Mouse (Mus musculus): ENCODE data around the gene Tatdn2.

DNA sequence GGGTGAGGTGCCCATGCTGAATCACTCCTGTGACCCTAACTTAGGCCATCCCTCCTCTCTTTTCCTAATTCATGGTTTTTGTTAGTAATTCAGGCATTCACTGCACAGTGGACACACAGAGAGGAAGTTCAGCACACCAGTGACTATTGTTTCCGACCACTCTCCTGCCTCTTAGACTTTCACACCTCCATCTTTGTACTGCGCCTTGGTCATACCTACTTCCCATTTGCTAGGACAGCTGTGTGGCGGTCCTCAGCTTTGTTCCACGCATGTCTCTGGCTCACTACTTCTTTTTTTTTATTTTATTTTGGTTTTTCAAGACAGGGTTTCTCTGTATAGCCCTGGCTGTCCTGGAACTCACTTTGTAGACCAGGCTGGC lies 5.8 kb upstream of the Tatdn2 start:
- TF ChIP-seq CTCF (IDR thresholded peaks at IDR 0.05; ENCODE audit: low read depth, low read length) (no peak), GATA1 (IDR thresholded peaks at IDR 0.05; ENCODE audit: borderline replicate concordance, low read length) (no peak), TAL1 (conservative IDR thresholded peaks at IDR 0.05; ENCODE audit: low read depth, low read length) (no peak), POLR2AphosphoS5 (IDR thresholded peaks at IDR 0.05; ENCODE audit: insufficient replicate concordance, low read depth, low read length) (no peak), GATA2 (IDR thresholded peaks at IDR 0.05; ENCODE audit: borderline replicate concordance, low read depth, low read length) (no peak)

Measured in G1E (cell line).